Mouse (Mus musculus) spleen, adult 2 months (tissue): Measurements from ENCODE around the gene Hoxc5. TPM values are rescaled to one million over a fixed set of nuclear protein-coding genes. Genes with fewer than 3 reads are reported as not detected.
A peak's percentile ranks its signal among the peaks of the same experiment; 100 is the strongest.

Experiments used
- DNase-seq, 2 experiments: peaks; one replicate each; pipeline versions ENCODE4 v3.0.0 to v3.0.0-alpha.2; 2012 to 2021; ENCODE audit warnings: low spot score in 2 of 2, low read depth in 1 of 2
- H3K27ac ChIP-seq: fragments of 200-500 bp; 2 replicates; pipeline ENCODE4 v1.5.1; 2012; ENCODE audit warnings: low read length, inconsistent platforms; ENCODE audit not compliant: insufficient read depth
- H3K27me3 ChIP-seq: fragments of 200-500 bp; 2 replicates; pipeline ENCODE4 v1.6.1; 2012; ENCODE audit warnings: mild to moderate bottlenecking, moderate library complexity, low read length, inconsistent platforms; ENCODE audit not compliant: control insufficient read depth, insufficient read depth
- H3K36me3 ChIP-seq: fragments of 200-500 bp; 2 replicates; pipeline ENCODE4 v1.6.1; 2012; ENCODE audit warnings: mild to moderate bottlenecking, low read length, inconsistent platforms; ENCODE audit not compliant: control insufficient read depth, insufficient read depth
- H3K4me1 ChIP-seq: fragments of 200-500 bp; 2 replicates; pipeline ENCODE4 v1.6.1; 2011; ENCODE audit warnings: inconsistent platforms; ENCODE audit not compliant: control insufficient read depth, insufficient read depth, insufficient read length
- H3K4me3 ChIP-seq: fragments of 200-500 bp; 2 replicates; pipeline ENCODE4 v1.5.1; 2011; ENCODE audit warnings: mild to moderate bottlenecking, inconsistent platforms; ENCODE audit not compliant: insufficient read depth, insufficient read length; ENCODE audit errors: extremely low read depth
- CTCF ChIP-seq: fragments of 200-500 bp; IDR thresholded peaks from 2 replicates; pipeline ENCODE4 v1.5.1; 2011; ENCODE audit warnings: mild to moderate bottlenecking, inconsistent platforms; ENCODE audit not compliant: insufficient read depth, insufficient read length, insufficient replicate concordance; ENCODE audit errors: extremely low read depth
- POLR2A ChIP-seq: fragments of 200-500 bp; IDR thresholded peaks from 2 replicates; pipeline ENCODE4 v1.6.1; 2011; ENCODE audit warnings: low read depth, low read length, inconsistent platforms
- WGBS: fragments of 180-500 bp; shearing (Covaris S2); methylation state at CpG from one replicate; pipeline ENCODE4 v1.1.7; 2018; 5-methylcytosine and 5-hydroxymethylcytosine counted together
- polyA plus RNA-seq: library from polyadenylated mRNA; depleted of rRNA; stranded (reverse); fragments of >200 nt; gene quantifications from 2 replicates; pipeline ENCODE4 v1.2.3, GENCODE M21; 2012

Hoxc5 gene
- polyA plus RNA-seq, 1 experiment = 0.05 TPM

DNA sequence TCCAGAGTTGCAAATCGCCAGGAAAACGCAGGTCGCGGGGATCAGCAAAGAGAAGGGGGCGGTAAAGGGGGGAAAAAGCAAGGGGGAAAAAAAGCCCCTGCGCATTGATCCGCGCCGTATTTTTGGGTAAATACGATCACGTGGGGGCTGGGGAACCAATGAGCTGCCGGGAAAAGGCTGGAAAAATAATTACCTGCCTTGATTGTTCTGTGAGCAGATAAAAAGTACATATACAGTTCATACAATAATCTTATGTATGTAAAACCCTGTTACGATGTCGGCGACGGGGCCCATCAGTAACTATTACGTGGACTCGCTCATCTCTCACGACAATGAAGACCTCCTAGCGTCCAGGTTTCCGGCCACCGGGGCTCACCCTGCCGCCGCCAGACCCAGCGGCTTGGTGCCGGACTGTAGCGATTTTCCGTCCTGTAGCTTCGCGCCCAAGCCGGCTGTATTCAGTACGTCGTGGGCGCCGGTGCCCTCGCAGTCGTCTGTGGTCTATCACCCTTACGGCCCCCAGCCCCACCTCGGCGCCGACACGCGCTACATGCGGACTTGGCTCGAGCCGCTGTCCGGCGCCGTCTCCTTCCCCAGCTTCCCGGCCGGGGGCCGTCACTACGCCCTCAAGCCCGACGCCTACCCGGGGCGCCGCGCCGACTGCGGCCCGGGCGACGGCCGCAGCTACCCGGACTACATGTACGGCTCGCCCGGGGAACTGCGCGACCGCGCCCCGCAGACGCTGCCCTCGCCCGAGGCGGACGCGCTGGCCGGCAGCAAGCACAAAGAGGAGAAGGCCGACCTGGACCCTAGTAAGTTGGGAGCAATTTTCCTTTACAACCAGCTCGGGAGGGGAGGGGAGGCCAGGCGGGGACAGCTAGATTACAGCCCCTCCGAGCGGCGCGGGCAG is 14.4 kb downstream of the Hoxc5 start:
- no peak for DNase-seq
- no peak for TF ChIP-seq POLR2A
- no peak for TF ChIP-seq CTCF
- WGBS = 3% methylated on average over 88 of the region's 88 CpGs
- Histone ChIP-seq H3K27ac (no peak overlapping the region), H3K36me3 (no peaks in the 10 kb centered on the region), H3K27me3 (peaks cover 46% of the 10 kb centered on the region), H3K4me1 (peaks cover 11% of the 10 kb centered on the region), H3K4me3 (no peak overlapping the region; the same call in 1 of the 2 replicates)

DNA sequence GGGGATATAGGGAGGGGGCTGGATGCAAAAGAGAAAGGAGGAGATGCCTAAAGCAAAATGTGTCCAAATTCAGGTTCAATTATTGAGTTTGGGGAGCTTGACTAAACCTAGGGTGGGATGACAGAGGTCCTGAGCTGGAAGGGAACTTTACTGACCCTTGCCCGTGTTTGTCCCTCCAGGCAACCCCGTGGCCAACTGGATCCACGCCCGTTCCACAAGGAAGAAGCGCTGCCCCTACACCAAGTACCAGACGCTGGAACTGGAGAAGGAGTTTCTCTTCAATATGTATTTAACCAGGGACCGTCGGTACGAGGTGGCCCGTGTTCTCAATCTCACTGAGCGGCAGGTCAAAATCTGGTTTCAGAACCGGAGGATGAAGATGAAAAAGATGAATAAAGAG is 16.5 kb downstream of the Hoxc5 start:
- no peak overlapping the region for H3K27ac ChIP-seq
- 17% methylated on average over 12 of the region's 12 CpGs for WGBS
- H3K27me3 ChIP-seq = peaks cover 42% of the 10 kb centered on the region
- TF ChIP-seq POLR2A (no peak), CTCF (no peak)
- H3K4me3 ChIP-seq = no peak overlapping the region
- DNase-seq = no peak
- no peaks in the 10 kb centered on the region for H3K36me3 ChIP-seq
- peaks cover 6% of the 10 kb centered on the region for H3K4me1 ChIP-seq

DNA sequence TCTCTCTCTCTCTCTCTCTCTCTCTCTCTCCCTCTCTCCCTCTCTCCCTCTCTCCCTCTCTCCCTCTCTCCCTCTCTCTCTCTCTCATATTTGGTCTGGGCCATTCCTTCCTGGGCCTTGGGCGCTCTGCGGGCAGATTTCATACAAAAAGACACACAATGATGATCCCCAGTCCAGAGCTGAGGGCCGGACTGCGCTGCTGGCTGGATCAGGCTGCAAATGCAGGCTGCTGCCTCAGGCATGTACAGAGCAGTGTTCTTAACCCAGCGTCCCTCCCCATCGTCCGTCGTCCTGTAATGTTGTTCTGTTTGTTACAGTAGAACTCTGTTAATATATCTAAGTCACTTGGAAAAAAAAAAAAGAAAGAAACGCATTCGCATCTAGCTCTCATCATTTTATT is 17.3 kb downstream of the Hoxc5 start:
- H3K4me3 ChIP-seq = no peak overlapping the region
- no peak for DNase-seq
- 33% methylated on average over 10 of the region's 10 CpGs for WGBS
- no peak overlapping the region for H3K27ac ChIP-seq
- no peaks in the 10 kb centered on the region for H3K36me3 ChIP-seq
- H3K27me3 ChIP-seq = peaks cover 37% of the 10 kb centered on the region
- H3K4me1 ChIP-seq = peaks cover 6% of the 10 kb centered on the region
- TF ChIP-seq POLR2A = no peak

DNA sequence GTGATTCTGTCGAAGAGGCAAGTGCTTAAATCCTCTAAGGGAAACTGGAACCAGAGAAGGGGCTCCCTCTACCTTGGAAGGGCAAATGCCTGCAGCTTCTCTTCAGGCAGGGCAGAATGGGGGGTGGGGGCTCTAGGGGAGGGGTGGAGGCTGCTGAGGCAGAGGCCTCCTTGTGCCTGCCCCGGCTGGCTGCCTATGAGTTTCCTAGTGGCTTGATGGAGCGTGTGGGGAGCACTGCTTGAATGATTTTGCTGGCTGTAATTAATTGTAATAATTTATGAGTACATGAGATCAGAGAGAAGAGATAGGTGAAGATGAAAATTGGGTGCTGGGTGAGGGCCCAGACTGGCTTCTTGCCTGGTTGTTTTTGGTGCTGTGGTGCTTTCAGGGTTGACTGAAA is 17.7 kb downstream of the Hoxc5 start:
- 34% methylated on average over 3 of the region's 3 CpGs for WGBS
- Histone ChIP-seq H3K27ac (no peak overlapping the region), H3K36me3 (no peaks in the 10 kb centered on the region), H3K4me3 (no peak overlapping the region), H3K27me3 (peaks cover 35% of the 10 kb centered on the region), H3K4me1 (peaks cover 6% of the 10 kb centered on the region)
- no peak for TF ChIP-seq CTCF
- no peak for DNase-seq

DNA sequence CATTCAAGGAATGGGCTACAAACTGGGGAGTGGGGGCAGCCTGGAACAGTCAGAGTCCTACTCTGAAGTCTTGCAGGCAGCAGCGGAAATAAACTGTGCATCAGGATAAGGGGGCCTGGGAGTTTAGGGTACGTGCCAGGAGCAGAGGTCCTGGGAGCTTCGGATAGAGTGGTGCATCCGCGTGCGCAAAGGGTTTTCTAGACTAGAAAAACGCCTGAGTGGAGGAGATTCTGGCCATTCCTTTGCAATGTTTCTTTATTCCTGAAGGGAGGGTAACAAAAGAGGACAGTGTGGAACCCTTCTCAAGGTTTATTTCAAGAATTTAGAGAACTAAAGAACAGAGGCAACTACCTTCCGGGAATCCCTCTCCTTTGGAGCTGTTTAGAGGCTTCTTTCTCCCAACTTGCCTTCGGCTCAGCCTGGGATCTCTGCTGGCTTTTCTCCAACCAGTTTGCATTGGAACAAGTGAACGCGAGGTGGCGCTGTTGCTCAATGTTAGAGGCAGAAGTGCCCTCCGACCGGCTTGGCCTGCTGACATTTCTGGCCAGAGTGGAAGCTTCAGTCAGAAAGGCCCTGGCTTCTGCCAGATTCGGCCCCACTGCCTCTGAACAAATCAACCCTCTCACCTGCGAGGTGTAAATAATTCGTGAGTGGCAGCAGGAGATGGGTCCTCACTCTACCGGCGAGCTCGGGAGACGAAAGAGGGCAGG is 20.0 kb downstream of the Hoxc5 start:
- Histone ChIP-seq H3K27me3 (peaks cover 27% of the 10 kb centered on the region), H3K36me3 (no peaks in the 10 kb centered on the region), H3K4me3 (no peak overlapping the region), H3K27ac (no peak overlapping the region), H3K4me1 (no peaks in the 10 kb centered on the region)
- peak; percentile 44 to 76 for DNase-seq
- WGBS = 6% methylated on average over 21 of the region's 21 CpGs
- TF ChIP-seq POLR2A (no peak), CTCF (peak; percentile 89; the same call in 1 of the 2 replicates)

DNA sequence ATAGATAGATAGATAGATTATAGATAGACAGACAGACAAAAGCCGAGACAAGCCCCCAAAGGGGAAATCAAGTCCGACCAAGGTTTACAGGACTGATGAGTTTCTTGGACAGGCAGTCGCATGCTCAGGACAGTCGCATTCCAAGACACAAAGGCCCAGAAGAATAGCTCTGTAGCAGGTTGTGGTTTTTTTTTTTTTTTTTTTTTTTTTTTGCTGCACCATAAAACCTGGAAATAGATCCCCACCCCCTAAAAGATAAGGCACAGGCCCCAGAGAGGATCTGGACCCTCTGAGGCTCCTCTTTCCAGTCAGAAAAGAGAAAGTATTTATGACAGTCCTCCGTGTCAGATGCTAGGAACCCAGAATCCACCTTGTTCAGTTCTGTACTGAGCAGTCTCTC is 20.8 kb downstream of the Hoxc5 start:
- H3K4me1 ChIP-seq = no peaks in the 10 kb centered on the region
- 51% methylated on average over 5 of the region's 5 CpGs for WGBS
- H3K4me3 ChIP-seq = no peak overlapping the region
- no peak for TF ChIP-seq POLR2A
- no peak for TF ChIP-seq CTCF
- peaks cover 28% of the 10 kb centered on the region for H3K27me3 ChIP-seq
- no peak for DNase-seq
- H3K36me3 ChIP-seq = no peaks in the 10 kb centered on the region
- H3K27ac ChIP-seq = no peak overlapping the region
